Mouse (Mus musculus): ENCODE measurements around the gene Snx3.
A peak's percentile ranks its signal among the peaks of the same experiment; 100 is the strongest.

Snx3 gene

GRCm38 (mm10) chr10:42578698-42579474, 77.1 kb downstream of the Snx3 start:
- no peak for DNase-seq (ENCODE audit: inconsistent ontology term)

- DNase-seq (ENCODE audit: inconsistent ontology term): peak; percentile 66
Observed at GRCm38 (mm10) chr10:42579475-42580130, 77.8 kb downstream of the Snx3 start.

- DNase-seq (ENCODE audit: inconsistent ontology term): peak; percentile 92
Observed at GRCm38 (mm10) chr10:42580131-42580950, 78.5 kb downstream of the Snx3 start.

GRCm38 (mm10) chr10:42580951-42581277, 79.1 kb downstream of the Snx3 start:
- DNase-seq (ENCODE audit: inconsistent ontology term): no peak

- peak; percentile 65 for DNase-seq (ENCODE audit: inconsistent ontology term)
Observed at GRCm38 (mm10) chr10:42581694-42582565, 80.1 kb downstream of the Snx3 start.

GRCm38 (mm10) chr10:42582566-42583110, 80.8 kb downstream of the Snx3 start:
- DNase-seq (ENCODE audit: inconsistent ontology term): peak; percentile 47

- peak; percentile 97 for DNase-seq (ENCODE audit: inconsistent ontology term)
Observed at GRCm38 (mm10) chr10:42583157-42583872, 81.5 kb downstream of the Snx3 start, which contains the start of the genes Nr2e1 and Ostm1. Gene Nr2e1 (minus strand): TSS chr10:42583632. Gene Ostm1 (plus strand): TSS chr10:42583822.

GRCm38 (mm10) chr10:42583902-42584435, 82.1 kb downstream of the Snx3 start:
- DNase-seq (ENCODE audit: inconsistent ontology term): no peak

- peak; percentile 76 for DNase-seq (ENCODE audit: inconsistent ontology term)
Observed at GRCm38 (mm10) chr10:42584436-42584983, 82.7 kb downstream of the Snx3 start.

Measured in Muller cell, postnatal 12 days (primary cell).